Mouse (Mus musculus) urinary bladder, adult 2 months (tissue): Measurements from ENCODE around the gene Npepl1. TPM values are rescaled to one million over a fixed set of nuclear protein-coding genes. Genes with fewer than 3 reads are reported as not detected.
A peak's percentile ranks its signal among the peaks of the same experiment; 100 is the strongest.

ENCODE experiments used
- DNase-seq: peaks from one replicate; pipeline ENCODE4 v3.0.0; 2022; ENCODE audit warnings: low spot score
- polyA plus RNA-seq: library from polyadenylated mRNA; depleted of rRNA; stranded (reverse); fragments of >200 nt; gene quantifications from 2 replicates; pipeline ENCODE4 v1.2.3, GENCODE M21; 2012

Gene Npepl1
- polyA plus RNA-seq, 1 experiment: 95.4 TPM

- DNase-seq: no peak
Observed at GRCm38 (mm10) chr2:174110783-174111549, 817 bp downstream of the Npepl1 start.

- no peak for DNase-seq
Observed at GRCm38 (mm10) chr2:174112931-174113330, 2.8 kb downstream of the Npepl1 start.

- DNase-seq: no peak
Observed at GRCm38 (mm10) chr2:174114148-174114864, 4.2 kb downstream of the Npepl1 start.

- DNase-seq: peak; percentile 20
Observed at GRCm38 (mm10) chr2:174116929-174117328, 6.8 kb downstream of the Npepl1 start.

- DNase-seq: peak; percentile 11
Observed at GRCm38 (mm10) chr2:174118141-174118540, 8.0 kb downstream of the Npepl1 start.

- peak; percentile 15 for DNase-seq
Observed at GRCm38 (mm10) chr2:174119259-174119658, 9.1 kb downstream of the Npepl1 start.

- peak; percentile 18 for DNase-seq
Observed at GRCm38 (mm10) chr2:174120631-174121030, 10.5 kb downstream of the Npepl1 start.

GRCm38 (mm10) chr2:174121411-174121947 is 11.3 kb downstream of the Npepl1 start:
- peak; percentile 20 for DNase-seq

GRCm38 (mm10) chr2:174122331-174122730 is 12.2 kb downstream of the Npepl1 start:
- peak; percentile 8 for DNase-seq

GRCm38 (mm10) chr2:174123731-174124130 is 13.6 kb downstream of the Npepl1 start:
- DNase-seq: peak; percentile 15

- no peak for DNase-seq
Observed at GRCm38 (mm10) chr2:174126522-174127375, 16.6 kb downstream of the Npepl1 start.

GRCm38 (mm10) chr2:174127376-174127713 is 17.2 kb downstream of the Npepl1 start:
- DNase-seq: no peak

- DNase-seq: no peak
Observed at GRCm38 (mm10) chr2:174128926-174129325, 18.8 kb downstream of the Npepl1 start.

- DNase-seq: no peak
Observed at GRCm38 (mm10) chr2:174130468-174131097, 20.4 kb downstream of the Npepl1 start.

GRCm38 (mm10) chr2:174132413-174132969 is 22.3 kb downstream of the Npepl1 start:
- DNase-seq: no peak

GRCm38 (mm10) chr2:174159035-174159434 is 48.9 kb downstream of the Npepl1 start:
- no peak for DNase-seq

GRCm38 (mm10) chr2:174160461-174160860 is 50.3 kb downstream of the Npepl1 start:
- no peak for DNase-seq
